In genomic region chrX:115069339-115069738, GRCm38 (mm10) we compare ENCODE assay signal across 15 mouse cellular contexts.
"Had no signal": no experiment of that assay in that cellular context is flagged by ENCODE, and none has a peak within 500 bp of the region (broad histone marks: within the 10 kb centered on the region; RNA-seq: fewer than 3 reads in every experiment).

No protein-coding gene starts in this region.

- H3K36me3 ChIP-seq: midbrain, embryonic 13.5 days had no signal

- ATAC-seq: liver, postnatal 0 days; lung, postnatal 0 days; midbrain, embryonic 13.5 days; midbrain, embryonic 16.5 days had no signal

- H3K27ac ChIP-seq: kidney, postnatal 0 days; layer of hippocampus, adult 2 months; left cerebral cortex, adult 2 months; liver, embryonic 14.5 days; macrophage; midbrain, embryonic 13.5 days had no signal

- H3K27me3 ChIP-seq: midbrain, embryonic 13.5 days had no signal

- H3K4me1 ChIP-seq: midbrain, embryonic 13.5 days had no signal

- H3K4me2 ChIP-seq: lung, embryonic 14.5 days; midbrain, embryonic 13.5 days had no signal

- H3K4me3 ChIP-seq: layer of hippocampus, adult 2 months; left cerebral cortex, adult 2 months; midbrain, embryonic 13.5 days had no signal

- H3K9ac ChIP-seq: liver, embryonic 14.5 days; liver, postnatal 0 days; lung, embryonic 14.5 days; midbrain, embryonic 13.5 days had no signal

- H3K9me3 ChIP-seq: midbrain, embryonic 13.5 days had no signal

- DNase-seq: kidney, adult 9 months; kidney, postnatal 25 days; layer of hippocampus, adult 9-11 months; liver, postnatal 0 days; lung, embryonic 14.5 days; thymus, adult 2 months; thymus, postnatal 14 days had no signal
